Mouse (Mus musculus): ENCODE results near the gene Vamp3.

Gene Vamp3

DNA sequence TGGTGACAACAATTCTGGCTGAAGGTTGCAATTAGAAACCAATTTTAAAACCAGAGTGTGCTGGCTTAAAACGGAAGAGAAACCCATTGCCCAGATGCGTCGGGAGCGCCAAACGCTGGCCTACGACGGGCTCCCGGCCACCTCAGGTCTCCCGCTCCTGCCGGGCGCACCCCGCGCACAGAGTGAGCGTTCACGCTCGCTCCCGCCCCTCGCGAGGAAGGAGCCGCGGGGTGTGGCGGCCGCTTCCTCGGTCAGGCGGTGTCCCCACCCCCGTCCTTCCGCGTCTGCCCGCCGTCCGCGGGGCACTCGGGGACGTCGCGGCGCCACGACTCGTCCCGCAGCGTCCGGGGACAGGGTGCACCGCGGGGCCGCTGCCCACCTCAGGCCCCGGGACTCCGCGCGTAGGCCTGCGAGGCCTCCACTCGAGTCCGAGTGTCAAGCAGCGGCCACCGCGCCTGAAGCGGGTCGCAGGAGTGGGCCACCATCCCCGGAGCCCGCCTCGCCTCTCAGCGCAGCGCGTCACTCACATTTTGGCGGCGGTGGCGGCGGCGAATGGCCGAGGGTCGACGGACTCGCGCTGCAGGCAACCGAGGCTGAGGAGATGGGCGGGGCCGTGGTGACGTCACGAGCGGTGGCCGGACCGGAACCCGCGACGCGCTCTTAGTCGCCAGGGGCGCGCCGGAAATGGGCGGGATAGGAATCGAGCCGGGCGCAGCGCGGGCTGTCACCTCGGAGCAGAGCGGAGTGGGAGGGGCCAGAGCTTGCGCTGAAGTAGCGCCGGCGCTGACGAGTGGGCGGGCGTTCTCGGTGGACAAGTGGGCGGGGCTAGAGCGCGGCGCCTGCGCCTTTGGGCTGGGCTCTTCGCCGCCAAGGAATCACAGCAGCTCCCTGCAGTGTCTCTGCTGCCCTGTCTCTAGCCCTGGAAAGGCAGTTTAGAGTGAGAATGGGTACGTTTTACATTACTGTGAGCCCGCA, at the start of gene Vamp3:
TSS of gene Vamp3 (minus strand) at position 617 of the 975 bp plus-strand sequence.
- DNase-seq (ENCODE audit: low spot score) = peak; percentile 98

DNA sequence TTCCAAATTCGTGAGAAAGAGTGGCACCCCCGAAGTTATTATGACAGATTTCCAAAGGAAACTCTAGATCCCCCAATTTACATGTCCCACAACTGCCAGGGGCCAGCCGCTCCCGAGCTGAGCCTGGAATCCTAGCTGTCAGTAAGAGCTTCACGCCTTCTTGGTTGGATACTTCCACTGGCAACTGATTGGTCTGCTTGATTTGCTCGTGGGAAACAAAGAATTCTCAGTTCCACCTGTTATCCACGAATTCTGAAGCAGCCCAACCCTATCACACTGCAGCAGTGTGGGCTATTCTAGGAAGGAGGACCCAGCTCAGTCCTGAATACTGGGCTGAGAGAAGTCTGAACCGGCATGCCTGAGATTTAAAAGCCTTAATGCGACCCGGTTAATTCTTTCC, 48.7 kb upstream of the Vamp3 start:
- DNase-seq (ENCODE audit: low spot score) = no peak

DNA sequence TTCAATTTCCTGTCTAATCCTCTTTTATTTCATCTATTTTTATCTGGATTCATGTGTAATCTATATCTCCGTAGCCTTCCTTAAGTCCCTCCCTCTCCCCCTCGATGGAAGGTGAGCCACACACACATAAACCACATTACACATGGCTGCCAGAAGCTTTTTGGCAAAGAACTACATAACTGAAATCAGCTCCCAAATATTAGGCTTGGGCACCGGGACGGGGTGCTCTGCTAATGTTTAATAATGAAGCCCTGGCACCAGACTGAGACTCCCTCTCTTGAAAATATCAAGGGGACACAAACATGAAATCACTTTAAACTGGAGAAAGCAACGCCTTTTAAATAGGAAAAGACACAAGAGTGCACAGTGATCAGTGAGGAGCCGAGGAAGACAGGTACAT, 48.1 kb upstream of the Vamp3 start:
- no peak for DNase-seq (ENCODE audit: low spot score)

DNA sequence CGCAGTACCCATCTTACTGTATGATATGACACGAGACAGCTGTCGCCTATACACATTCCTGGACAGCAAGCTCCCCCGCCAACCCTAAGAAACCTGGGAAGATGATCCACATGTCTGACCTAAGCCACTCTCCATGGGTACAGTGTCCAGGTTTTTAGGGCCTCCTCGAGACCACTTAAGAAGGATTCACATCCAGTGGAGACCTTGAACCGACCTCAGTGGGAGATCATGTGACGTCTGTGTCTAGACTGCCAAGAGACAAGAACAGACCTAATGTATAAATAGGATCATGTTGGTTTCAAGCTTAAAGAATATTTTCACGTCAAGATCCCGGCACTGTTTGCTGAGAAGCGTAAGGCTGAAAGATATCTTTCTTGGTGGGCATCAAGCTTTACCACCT, 46.4 kb upstream of the Vamp3 start:
- no peak for DNase-seq (ENCODE audit: low spot score)

DNA sequence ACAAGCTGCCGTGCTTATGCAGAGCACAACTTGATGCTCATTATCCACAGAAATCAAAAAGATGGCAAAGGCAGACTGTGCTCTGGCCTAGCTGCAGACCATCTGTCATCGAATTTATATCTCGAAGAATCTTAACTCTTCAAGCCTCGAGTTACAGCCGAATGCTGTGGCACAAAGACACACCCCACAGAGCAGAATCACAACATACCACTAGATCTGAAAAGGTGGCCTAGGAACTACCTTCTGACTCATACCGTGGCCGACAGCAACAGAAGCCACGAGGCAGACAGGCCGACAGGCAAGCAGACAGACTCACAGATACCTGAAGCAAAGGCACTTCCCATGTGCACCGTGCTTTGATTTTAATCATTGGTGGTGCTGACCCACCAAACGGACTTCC, 45.9 kb upstream of the Vamp3 start:
- DNase-seq (ENCODE audit: low spot score) = no peak

DNA sequence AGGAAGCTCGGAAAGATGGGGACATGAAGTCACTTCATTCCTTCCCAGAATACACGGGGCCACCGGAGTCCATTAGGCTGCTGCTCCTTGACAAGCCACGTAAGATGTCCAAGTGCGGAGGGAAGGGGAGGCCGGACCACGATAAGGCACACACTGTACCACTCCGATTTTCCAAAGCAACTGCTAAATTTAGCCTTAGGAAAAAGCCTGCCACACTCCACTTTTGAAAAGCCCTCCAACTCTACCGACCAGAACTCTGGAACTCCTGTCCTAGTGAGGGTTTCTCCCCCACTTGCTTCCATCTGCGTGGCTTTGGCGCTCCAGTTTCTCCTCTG, 39.3 kb upstream of the Vamp3 start:
- DNase-seq (ENCODE audit: low spot score) = no peak

DNA sequence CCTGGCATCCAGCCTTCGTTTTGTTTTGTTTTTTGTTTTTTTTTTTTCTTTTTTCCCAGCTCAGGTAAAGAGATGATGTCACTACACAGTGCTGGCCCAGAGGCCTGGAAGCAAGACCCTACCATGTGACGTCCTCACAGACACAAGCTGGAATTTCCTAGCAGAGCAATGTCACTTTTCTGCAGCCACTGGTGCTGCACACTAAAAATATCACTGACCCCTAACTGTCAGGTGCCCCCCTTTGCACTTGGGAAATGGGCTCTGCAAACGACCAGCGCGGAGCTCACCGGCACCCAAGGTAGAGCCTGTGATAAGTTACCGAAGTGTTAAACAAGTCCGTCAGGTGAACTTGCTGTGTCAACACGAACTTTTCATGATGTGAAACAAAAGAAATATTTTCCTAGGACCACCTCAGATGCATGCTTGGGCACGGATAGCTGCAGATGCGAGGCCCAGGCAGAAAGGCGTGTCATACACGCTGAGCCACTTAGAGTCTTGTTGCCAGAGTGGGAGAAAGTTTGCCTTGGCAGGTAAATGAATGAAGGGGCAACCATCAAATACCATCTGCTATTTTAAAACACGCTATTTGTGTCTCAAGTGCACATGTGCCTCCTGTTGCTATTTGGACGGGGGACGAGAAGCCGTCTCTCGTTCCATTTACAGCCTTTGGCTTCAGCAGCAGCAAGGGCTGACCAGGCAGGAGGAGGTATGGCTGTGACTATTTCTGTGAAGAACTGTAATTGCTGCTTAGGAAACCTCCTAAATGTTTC, 38.8 kb upstream of the Vamp3 start:
- DNase-seq (ENCODE audit: low spot score) = no peak

DNA sequence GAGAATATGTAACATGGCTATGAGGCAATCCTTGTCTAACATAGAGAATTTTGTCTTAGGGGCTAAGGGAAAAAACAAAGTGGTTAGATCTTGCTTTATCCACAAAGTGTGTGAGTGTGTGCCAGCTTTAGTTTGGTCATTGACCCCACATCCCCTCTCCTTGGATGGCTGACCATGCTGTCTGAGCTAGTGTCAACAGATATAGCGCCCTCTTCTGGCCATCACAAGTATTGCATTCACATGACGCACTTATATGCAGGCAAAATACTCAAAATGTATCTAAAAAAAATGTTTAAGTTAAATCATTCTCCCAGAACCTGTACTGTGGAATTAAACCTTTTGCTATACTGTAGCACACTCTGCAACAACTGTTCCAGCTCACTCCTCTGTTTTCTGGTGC, 37.4 kb upstream of the Vamp3 start:
- no peak for DNase-seq (ENCODE audit: low spot score)

DNA sequence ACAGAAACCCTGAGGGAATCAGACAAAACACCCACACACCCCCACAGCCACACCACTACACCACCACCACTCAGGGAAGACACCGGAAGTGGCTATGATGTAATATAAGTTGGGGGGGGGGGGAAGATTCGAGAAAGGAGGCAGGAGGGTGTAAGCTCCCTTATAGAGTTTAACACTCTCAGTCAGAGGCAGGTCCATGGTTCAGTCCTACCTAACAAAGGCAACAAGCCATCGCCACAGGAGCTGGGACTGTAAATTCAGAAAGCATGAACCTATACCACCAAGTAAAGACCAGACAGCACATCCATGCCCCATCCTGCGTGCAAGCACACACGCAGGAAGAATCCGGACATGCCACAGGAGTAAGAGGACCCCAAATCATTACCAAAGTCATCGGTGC, 31.5 kb upstream of the Vamp3 start, which contains the start of gene Gm13090:
TSS of gene Gm13090 (plus strand) at position 301 of the 400 bp plus-strand sequence.
- DNase-seq (ENCODE audit: low spot score) = no peak

DNA sequence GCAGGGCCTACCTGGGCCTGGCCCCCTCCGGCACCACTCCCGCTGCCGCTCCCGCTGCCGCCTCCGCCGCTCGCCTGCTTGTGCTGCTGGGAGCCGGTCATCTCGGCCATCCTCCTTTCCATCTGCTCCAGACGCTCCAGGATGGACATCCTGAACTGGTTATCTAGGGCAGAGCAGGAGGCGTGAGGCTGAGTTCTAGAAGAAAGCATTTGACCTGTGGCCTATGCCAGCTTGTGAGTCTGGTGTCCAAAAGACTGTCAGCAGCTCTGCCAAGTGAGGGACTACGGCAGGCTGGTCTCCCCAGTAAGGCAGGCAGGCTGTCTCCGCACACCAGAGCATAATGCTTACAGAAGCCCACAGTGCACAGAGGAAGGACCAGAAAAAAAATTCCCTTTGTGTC, 31.1 kb upstream of the Vamp3 start:
- no peak for DNase-seq (ENCODE audit: low spot score)

DNA sequence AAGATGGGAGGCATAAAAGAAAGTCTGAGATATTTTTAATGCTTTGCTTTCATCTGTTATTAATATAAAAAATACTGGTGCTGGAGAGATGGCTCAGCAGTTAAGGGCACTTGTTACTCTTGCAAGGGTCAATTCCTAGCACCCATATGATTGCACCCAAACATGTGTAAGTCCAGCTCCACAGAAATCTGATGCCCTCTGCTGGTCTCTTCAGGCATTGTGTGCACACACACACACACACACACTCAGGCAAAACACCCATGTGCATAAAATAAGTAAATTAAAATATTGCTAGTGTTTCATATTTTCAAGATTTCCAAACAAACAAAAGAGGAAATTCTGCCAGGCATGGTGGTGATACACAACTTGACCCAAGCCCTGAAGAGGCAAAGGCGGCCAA, 29.6 kb upstream of the Vamp3 start:
- no peak for DNase-seq (ENCODE audit: low spot score)

DNA sequence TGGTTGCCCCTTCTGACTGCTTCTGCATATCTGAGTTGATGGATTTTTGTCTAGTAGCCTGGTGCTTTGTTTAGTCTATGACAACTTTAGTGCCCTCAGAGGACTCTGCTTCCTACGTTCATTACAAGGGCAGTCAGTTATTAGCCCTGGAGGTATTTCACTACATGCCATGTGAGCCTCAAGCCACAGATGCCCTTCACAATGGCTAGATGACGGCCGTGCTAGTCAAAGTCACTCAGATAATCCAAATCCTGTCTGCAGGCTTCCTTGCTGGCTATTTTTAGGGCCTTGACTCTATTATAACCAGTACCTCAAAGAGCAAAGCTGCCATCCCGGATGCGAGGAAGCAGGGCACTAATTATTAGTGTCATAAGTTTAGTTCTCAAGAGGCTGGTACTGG, 25.3 kb upstream of the Vamp3 start:
- DNase-seq (ENCODE audit: low spot score) = no peak

DNA sequence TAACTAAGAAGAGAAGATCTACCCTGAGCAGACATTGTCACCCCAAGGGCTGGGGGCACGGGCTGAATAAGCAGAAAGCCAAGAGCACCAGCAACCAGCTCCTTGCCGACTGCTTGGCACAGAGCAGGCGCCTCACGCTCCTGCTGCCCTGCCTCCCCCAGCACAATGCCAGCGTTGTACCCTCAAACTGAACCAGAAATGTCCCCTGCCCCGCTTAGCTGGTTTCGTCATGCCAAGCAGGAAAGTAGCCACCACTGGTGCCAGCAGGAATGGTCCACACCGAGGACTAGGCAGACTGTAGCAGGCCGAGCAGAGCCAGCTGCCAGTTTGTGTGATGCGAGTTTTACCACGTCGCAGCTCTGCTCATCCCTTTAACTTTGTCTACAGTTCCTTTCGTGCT, 24.2 kb upstream of the Vamp3 start:
- DNase-seq (ENCODE audit: low spot score) = no peak

DNA sequence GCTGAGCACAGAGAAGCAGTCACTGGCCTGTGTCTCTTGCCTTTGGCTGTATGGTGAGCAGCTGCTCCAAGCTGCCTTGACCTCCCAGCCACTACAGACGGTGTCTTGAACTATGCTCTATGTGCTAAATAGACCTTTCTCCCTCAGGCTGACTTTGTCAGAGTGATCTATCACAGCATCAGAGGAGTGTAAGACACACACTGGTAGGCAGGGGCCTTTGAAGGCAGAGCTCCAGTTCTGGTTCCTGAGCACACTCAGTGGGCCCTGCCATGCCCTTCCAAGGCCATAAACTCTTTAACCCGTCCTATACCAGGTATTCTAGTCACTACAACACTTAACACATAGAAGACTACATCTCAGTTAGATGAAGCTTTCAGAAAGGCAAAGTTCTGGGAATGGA, 23.6 kb upstream of the Vamp3 start:
- DNase-seq (ENCODE audit: low spot score) = no peak

DNA sequence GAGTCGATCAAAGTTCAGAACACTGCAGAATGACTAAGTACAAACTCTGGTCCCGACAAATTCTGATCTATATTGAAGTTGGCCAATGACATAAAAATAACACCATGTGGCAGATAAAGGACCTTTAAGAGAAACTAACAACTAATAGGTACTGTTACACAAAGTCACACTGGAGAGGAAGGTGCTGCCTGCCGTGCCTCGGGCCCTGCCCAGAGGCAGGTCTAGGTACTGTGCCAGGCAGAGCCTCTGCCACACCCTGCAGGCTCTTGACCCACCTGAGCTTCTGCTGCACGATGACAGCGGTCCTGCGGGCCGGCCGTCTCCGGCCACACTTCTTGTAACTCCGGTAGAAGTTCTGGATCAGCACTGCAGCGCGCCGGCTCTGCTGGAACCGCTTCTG, 17.1 kb upstream of the Vamp3 start:
- no peak for DNase-seq (ENCODE audit: low spot score)

DNA sequence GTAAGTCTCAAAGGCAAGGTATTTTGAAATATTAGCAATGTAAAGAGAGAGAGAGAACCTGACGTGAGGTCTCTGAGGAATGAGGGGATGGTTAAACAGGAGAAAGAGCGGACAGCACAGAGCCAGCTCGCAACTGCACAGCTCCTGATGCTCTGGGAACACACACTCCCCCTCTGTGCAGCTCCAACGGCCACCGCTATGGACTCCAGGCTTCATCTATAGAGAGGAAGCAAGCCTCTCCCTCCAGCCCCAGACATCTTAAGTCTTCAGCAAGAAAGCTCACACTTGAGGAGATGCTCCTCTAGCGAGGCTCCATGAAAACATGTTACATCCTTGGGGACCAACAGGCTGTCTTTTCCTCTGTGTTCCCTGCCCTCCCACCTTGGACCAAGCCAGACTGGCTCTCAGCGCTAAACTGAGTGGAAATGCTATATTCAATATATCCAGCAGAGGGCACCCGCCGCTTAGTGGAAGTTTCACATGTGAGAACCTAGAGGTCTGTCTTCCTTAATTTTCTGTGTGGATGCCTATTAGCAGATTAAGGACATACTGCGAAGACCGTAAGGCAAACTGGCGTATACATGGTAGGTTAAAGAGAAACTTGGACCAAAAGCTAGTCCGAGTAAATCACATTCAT, 15.5 kb upstream of the Vamp3 start:
- peak; percentile 84 for DNase-seq (ENCODE audit: low spot score)

DNA sequence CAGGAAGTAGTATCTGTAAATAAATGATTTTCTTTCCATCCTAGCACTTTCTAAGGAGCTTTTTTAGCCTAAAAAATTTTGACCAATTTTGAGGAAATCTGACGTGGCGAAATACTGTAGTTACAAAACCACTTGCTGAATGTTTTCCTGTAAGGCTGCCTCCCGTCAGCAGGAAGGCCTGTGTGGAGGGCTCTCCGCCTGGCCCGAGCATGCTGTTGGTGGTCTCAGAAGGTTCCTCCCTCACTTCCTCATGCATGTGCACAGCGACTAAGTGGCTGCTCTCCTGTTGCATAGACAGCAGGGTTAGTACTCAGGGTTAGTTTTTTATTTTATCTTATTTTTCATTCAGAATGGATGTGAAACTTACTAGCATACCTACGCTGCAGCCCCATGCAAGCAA, 13.2 kb upstream of the Vamp3 start:
- no peak for DNase-seq (ENCODE audit: low spot score)

DNA sequence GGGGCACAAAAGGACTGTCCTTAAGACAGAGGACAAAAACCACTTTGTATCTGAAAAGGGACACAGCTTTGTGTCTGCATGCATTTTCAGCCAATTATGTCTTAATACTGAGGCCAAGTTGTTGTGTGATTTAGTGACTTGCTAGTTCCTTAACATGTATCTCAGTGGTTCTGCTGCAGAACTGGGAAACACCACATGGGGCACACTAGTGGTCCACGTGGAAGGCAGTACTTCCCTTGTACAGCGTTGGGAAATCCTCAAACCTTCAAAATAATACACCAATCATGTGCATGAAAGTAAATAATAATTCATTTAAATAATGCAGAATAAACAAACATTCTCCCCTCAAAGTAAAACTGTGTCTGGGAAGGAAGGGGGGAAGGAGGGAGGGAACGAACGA, 11.0 kb upstream of the Vamp3 start:
- no peak for DNase-seq (ENCODE audit: low spot score)

DNA sequence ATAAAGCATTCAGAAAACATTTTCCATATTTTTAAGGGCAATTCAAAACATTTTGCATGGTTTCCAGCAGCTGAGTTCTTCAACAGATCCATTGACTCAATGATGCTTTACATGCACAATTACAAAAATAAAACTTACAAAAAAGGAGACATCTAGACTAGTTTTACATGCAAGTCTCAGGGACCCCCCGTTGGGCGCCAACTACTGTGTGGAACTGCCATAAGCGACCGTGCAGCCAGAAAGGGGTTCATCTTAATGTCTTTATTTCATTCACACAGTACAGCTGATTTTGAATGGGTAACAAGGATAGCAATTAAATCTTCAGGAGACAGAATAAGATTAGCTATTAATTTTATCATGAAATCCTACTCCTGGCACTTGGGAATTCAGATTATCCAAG, 1.8 kb upstream of the Vamp3 start:
- DNase-seq (ENCODE audit: low spot score) = no peak

DNA sequence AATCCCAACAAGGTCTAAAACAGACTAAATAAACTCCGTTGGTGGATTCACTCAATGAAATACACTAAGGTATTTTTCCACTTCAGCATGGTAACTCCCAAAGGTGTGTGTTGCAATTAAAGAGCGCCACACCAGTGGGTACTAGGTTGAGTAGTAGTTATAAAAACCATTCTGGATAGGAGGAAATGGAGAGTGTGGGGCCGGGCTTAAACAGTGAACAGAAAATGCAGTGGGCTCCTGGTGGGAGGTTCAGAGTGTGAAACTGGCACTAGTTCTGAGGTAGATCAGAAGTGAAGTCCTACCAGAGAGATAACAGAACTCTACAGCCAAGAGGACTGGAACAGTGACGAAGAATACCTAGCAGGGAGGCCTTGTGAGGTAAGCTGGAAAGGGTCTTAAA, 871 bp upstream of the Vamp3 start:
- no peak for DNase-seq (ENCODE audit: low spot score)

DNA sequence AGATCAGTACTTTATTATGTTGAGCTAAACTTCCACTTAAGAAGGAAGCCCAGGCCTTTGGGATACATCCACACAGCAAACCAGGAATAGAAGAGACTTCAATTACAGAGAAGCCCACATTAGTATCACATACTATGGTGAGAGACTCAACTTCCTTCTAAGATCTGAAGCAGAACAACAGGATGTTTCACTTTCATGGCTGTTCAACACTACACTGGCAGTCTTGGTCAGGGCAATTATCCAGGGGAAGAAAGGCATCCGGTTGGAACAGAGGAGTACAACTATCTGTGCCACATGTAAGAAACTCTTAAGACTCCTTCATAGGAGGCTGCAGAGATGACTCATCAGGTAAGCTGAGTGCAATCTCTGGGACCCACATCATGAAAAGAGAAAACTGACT, 6.6 kb downstream of the Vamp3 start:
- no peak for DNase-seq (ENCODE audit: low spot score)

DNA sequence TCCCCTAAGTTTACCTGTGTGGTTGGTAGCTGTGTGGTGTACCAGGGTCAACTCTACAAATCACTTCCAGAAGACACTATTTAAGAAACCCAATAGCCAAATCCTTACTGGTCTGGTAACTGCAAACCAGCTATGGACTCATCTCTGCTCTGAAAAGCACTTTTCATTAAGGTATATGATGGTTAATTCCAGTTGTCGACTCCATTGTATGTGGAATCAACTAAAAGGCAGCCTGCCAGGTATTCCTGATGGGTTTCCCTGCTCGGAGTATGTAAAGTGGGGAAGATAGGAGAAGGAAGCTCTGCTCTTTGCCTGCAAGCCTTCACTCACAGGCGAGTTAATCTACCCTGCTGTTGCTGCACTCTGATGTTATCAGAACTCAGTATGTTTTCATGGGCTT, 11.2 kb downstream of the Vamp3 start:
- no peak for DNase-seq (ENCODE audit: low spot score)

All from ovary, postnatal 14 days (tissue).